Mouse (Mus musculus) heart, postnatal 0 days (tissue): ENCODE measurements around the gene Ccdc85c.

Experiments
- CTCF ChIP-seq: IDR thresholded peaks from 2 replicates; pipeline ENCODE4 v1.5.1; 2016; ENCODE audit warnings: antibody characterized with exemption, control low read depth, low read depth
- EP300 ChIP-seq: IDR thresholded peaks from 2 replicates; pipeline ENCODE4 v1.6.1; 2016; ENCODE audit warnings: antibody characterized with exemption, low read depth

DNA sequence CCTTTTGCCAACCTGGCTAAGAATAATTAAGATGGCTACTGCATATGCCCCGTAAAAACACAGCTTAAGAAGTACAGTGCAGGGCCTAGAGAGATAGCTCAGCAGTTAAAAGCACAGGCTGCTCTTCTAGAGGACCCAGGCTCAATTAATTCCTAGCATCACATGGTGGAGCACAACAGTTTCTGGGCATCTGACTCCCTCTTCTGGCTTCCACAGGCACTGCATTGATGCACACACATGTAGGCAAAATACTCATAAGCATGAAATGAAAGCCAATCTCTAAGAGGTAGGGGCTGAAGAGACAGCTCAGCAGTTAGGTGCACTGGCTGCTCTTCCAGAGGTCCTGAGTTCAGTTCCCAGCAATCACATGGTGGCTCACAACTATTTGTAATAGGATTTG is 113.2 kb downstream of the Ccdc85c start:
- peak; percentile 45 for TF ChIP-seq CTCF
- no peak for TF ChIP-seq EP300
